Mouse (Mus musculus) cerebellum, adult 2 months (tissue): ENCODE measurements at regions not wholly inside any gene's neighbourhood (a gene's known extent, or its start where the extent isn't known, plus 50 kb on each side); places are given as distances from the start of the nearest gene placed in this dataset.

ENCODE experiments used
- CTCF ChIP-seq: fragments of 200-500 bp; IDR thresholded peaks from 2 replicates; pipeline ENCODE4 v1.5.1; 2011; ENCODE audit warnings: low read depth, mild to moderate bottlenecking, control low read depth, low read length, moderate library complexity, borderline replicate concordance; ENCODE audit not compliant: insufficient read depth
- POLR2A ChIP-seq: fragments of 200-500 bp; IDR thresholded peaks from 2 replicates; pipeline ENCODE4 v1.6.1; 2011; ENCODE audit warnings: low read length, control low read depth, borderline replicate concordance; ENCODE audit not compliant: insufficient read depth

DNA sequence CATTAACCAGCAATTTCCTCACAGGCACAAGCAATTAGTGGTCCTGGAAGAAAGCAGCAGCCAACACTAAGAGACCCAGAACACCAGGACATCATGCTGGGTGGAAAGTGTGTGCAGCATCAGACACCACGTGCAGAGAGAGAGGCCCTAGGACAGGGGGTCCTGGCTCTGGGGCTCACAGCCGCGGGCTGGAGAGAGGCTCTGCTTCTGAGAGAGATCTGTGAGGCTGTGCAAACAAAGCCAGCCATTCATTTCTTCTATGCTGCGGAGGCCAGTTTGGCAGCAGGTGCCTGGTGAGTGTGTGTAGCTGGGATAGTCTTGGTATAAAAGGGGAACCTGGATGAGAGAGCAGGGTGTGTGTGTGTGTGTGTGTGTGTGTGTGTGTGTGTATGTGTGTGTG lies 257.7 kb upstream of the Rnaseh2b start:
- TF ChIP-seq CTCF (no peak), POLR2A (no peak)
